Mouse (Mus musculus): Measurements from ENCODE around the gene Rpl18. TPM values are rescaled to one million over a fixed set of nuclear protein-coding genes. Genes with fewer than 3 reads are reported as not detected.
A peak's percentile ranks its signal among the peaks of the same experiment; 100 is the strongest.

The Rpl18 gene
- polyA plus RNA-seq, 1 experiment from 2014 or later = 1,244 TPM

DNA sequence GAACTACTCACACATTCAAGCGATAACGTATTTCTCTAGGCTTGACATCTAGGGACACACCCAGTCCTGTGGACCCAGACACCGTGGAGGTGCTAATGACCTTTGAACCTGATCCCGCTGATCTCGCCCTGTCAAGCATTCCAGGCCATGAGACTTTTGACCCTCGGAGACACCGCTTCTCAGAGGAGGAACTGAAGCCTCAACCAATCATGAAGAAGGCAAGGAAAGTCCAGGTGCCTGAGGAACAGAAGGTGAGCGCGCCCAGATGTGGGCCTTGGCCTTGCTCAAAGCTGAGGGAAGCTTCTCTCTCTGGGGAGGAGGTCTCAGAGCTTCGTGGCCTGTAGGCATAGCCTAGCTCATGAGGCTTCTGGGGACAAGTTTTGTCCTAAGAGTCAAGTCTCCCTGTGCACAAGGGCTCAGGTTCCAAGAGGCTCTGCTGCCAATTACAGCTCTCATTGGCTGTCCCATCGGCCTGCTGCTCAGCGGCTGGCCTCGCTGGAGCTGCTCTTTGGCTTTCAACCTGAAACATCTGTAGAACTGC is 7.0 kb upstream of the Rpl18 start:
- Histone ChIP-seq H3K36me3 (ENCODE audit: control insufficient read depth, insufficient read depth, low read length) (peaks cover 22% of the 10 kb centered on the region; the same call in 1 of the 2 replicates), H3K4me3 (ENCODE audit: low read depth, low read length) (peak overlapping the region; percentile 49), H3K4me2 (ENCODE audit: low read depth, severe bottlenecking) (peak overlapping the region; percentile 72; the same call in 1 of the 2 replicates), H3K27ac (replicated peaks; ENCODE audit: low read depth, low read length) (no peak overlapping the region), H3K9ac (ENCODE audit: low read length) (peak overlapping the region; percentile 35; the same call in 1 of the 2 replicates), H3K9me3 (ENCODE audit: control insufficient read depth, low read length) (no peaks in the 10 kb centered on the region), H3K4me1 (ENCODE audit: control insufficient read depth, insufficient read depth, low read length) (peaks cover 32% of the 10 kb centered on the region), H3K27me3 (ENCODE audit: control insufficient read depth, insufficient read depth, low read length) (no peaks in the 10 kb centered on the region)
- ATAC-seq (ENCODE audit: insufficient number of reproducible peaks, low FRiP score, low TSS enrichment, low read depth) (no peak), DNase-seq (ENCODE audit: low spot score) (peak; percentile 43)
- 28% methylated on average over 13 of the region's 13 CpGs for WGBS

DNA sequence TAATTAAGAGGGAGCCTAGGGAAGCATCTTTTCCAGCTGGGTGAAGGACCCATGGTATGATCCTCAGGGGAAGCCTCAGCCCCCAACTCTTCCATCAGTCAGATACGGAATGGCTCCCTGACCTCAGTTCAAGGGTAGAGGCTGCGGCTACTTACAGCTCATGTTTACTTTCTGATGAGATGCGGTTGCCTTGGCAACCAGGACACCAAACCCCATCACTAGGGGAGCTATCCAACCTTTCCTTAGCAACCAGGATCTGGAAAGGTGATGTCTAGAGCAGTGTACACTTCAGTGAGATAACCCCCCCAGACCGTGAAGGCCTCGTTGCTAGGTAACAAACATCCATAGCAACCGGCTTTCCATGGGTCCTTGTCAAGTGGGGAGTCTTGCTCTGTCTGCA is 6.2 kb upstream of the Rpl18 start:
- Histone ChIP-seq H3K9ac (ENCODE audit: low read length) (no peak overlapping the region), H3K36me3 (ENCODE audit: control insufficient read depth, insufficient read depth, low read length) (peaks cover 23% of the 10 kb centered on the region; the same call in 1 of the 2 replicates), H3K4me3 (ENCODE audit: low read depth, low read length) (no peak overlapping the region), H3K27ac (replicated peaks; ENCODE audit: low read depth, low read length) (no peak overlapping the region), H3K4me1 (ENCODE audit: control insufficient read depth, insufficient read depth, low read length) (peaks cover 27% of the 10 kb centered on the region), H3K9me3 (ENCODE audit: control insufficient read depth, low read length) (no peaks in the 10 kb centered on the region), H3K27me3 (ENCODE audit: control insufficient read depth, insufficient read depth, low read length) (no peaks in the 10 kb centered on the region), H3K4me2 (ENCODE audit: low read depth, severe bottlenecking) (no peak overlapping the region)
- 62% methylated on average over 6 of the region's 6 CpGs for WGBS
- ATAC-seq (ENCODE audit: insufficient number of reproducible peaks, low FRiP score, low TSS enrichment, low read depth) (no peak), DNase-seq (ENCODE audit: low spot score) (peak; percentile 42)

DNA sequence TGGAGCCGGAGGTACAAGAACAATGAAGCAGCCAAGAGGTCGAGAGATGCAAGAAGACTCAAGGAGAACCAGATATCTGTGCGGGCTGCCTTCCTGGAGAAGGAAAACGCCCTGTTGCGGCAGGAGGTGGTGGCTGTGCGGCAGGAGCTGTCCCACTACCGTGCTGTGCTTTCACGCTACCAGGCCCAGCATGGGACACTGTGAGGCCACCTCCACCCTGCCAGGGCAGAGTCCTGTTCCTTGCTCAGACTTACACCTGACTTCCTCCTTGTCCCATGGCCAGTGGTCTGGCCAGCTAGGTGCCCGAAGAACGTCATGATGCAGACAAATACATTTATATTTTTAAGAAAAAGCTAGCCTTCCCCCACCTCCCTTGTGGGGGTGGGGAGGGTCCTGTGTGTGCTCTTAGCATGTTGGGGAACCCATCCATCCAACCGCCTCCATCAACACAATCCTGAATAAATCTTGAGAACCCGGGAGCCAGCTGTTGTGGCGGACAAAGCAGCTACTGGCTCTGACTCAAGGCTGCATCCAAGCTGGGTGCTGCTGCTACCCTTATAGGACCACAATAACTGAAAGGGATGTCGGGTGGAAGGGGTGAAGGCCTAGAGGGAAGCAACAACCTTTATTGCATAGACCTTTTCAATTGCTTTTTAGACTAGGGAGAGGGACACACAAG is 5.4 kb upstream of the Rpl18 start:
- ATAC-seq (ENCODE audit: insufficient number of reproducible peaks, low FRiP score, low TSS enrichment, low read depth) = no peak
- no peak overlapping the region for H3K27ac ChIP-seq (replicated peaks; ENCODE audit: low read depth, low read length)
- no peak overlapping the region for H3K4me2 ChIP-seq (ENCODE audit: low read depth, severe bottlenecking)
- DNase-seq (ENCODE audit: low spot score) = no peak
- 79% methylated on average over 14 of the region's 14 CpGs for WGBS
- H3K4me1 ChIP-seq (ENCODE audit: control insufficient read depth, insufficient read depth, low read length) = peaks cover 31% of the 10 kb centered on the region
- H3K9ac ChIP-seq (ENCODE audit: low read length) = no peak overlapping the region
- no peak overlapping the region for H3K4me3 ChIP-seq (ENCODE audit: low read depth, low read length)
- H3K27me3 ChIP-seq (ENCODE audit: control insufficient read depth, insufficient read depth, low read length) = no peaks in the 10 kb centered on the region
- no peaks in the 10 kb centered on the region for H3K9me3 ChIP-seq (ENCODE audit: control insufficient read depth, low read length)
- H3K36me3 ChIP-seq (ENCODE audit: control insufficient read depth, insufficient read depth, low read length) = peaks cover 23% of the 10 kb centered on the region; the same call in 1 of the 2 replicates

DNA sequence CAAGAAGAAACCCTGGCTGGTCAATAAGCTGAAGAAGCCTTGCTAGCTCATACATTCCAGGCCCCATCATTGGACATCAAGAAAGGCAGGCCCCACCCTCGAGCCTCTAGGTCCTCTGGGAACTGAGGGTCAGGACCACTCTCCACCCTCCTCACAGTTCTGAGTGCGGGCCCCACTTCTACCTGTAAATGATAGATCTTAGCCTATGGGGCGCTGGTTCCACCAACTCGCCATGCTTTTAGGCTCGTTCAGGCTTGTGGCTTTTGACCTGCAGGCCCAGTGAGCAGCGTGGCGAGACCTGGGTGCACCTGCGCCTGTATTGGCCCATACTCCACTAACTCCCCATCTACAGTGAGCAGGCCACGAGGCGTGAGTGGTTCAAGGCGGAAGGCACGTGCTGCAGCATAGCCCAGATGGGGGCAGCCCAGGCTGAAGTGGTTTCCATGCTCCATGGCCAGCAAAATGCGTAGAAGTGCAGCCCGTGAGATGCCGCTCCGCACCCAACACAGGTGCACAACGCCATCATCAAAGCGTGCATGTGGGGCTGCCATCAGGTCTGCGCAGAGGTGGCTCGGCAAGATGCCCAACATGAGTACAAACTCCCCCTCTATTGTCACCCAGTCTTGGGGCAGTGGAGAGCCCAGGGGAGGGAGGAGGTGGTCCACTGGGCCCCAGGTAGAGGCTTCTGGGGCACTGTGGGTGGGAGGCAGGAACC is 4.6 kb upstream of the Rpl18 start:
- no peaks in the 10 kb centered on the region for H3K27me3 ChIP-seq (ENCODE audit: control insufficient read depth, insufficient read depth, low read length)
- ATAC-seq (ENCODE audit: insufficient number of reproducible peaks, low FRiP score, low TSS enrichment, low read depth) = no peak
- WGBS = 94% methylated on average over 20 of the region's 20 CpGs
- H3K4me2 ChIP-seq (ENCODE audit: low read depth, severe bottlenecking) = no peak overlapping the region
- H3K36me3 ChIP-seq (ENCODE audit: control insufficient read depth, insufficient read depth, low read length) = peaks cover 23% of the 10 kb centered on the region; the same call in 1 of the 2 replicates
- DNase-seq (ENCODE audit: low spot score) = no peak
- no peak overlapping the region for H3K27ac ChIP-seq (replicated peaks; ENCODE audit: low read depth, low read length)
- H3K9me3 ChIP-seq (ENCODE audit: control insufficient read depth, low read length) = no peaks in the 10 kb centered on the region
- H3K4me1 ChIP-seq (ENCODE audit: control insufficient read depth, insufficient read depth, low read length) = peaks cover 30% of the 10 kb centered on the region
- H3K9ac ChIP-seq (ENCODE audit: low read length) = no peak overlapping the region
- 0 out of 2 replicates have a peak overlapping the region, but pooled peaks have one; percentile 1 for H3K4me3 ChIP-seq (ENCODE audit: low read depth, low read length)

DNA sequence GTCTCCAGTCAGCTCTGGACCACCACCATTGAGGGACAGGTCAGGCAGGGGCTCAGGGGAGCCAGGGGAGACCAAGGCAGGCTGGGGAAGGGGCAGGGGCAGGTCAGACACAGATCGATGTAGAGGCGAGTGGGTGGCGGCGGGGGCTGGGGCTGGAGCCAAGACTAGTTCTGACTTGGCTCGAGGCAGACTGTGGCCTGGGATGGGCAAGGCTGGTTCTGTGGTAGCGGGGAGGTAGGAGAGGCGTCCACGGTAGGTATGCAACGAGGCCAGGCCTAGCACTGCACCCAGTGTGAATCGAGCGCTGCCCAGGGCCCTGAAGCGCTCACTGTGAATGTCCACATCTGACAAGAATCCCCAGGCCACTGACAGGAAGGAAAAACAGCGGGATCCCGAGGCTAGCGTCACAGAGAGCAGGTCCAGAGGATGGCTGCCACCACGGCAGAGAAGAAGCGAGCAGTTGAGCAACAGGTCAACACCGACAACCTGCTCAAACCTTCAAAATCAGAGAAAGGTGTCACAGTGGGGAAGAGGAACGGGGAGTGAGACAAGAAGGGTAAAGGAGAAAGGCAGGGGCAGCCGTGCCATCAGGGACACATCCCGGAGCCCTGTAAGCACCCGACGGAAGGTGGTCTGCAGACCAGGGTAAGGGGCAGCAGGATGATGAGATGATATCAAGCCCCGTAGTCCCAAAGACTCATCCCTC is 3.8 kb upstream of the Rpl18 start:
- Histone ChIP-seq H3K27me3 (ENCODE audit: control insufficient read depth, insufficient read depth, low read length) (no peaks in the 10 kb centered on the region), H3K36me3 (ENCODE audit: control insufficient read depth, insufficient read depth, low read length) (peaks cover 23% of the 10 kb centered on the region; the same call in 1 of the 2 replicates), H3K4me1 (ENCODE audit: control insufficient read depth, insufficient read depth, low read length) (peaks cover 36% of the 10 kb centered on the region), H3K9ac (ENCODE audit: low read length) (no peak overlapping the region), H3K4me3 (ENCODE audit: low read depth, low read length) (no peak overlapping the region), H3K9me3 (ENCODE audit: control insufficient read depth, low read length) (no peaks in the 10 kb centered on the region), H3K4me2 (ENCODE audit: low read depth, severe bottlenecking) (no peak overlapping the region), H3K27ac (replicated peaks; ENCODE audit: low read depth, low read length) (no peak overlapping the region)
- WGBS = 94% methylated on average over 24 of the region's 24 CpGs
- ATAC-seq (ENCODE audit: insufficient number of reproducible peaks, low FRiP score, low TSS enrichment, low read depth) (no peak), DNase-seq (ENCODE audit: low spot score) (no peak)

DNA sequence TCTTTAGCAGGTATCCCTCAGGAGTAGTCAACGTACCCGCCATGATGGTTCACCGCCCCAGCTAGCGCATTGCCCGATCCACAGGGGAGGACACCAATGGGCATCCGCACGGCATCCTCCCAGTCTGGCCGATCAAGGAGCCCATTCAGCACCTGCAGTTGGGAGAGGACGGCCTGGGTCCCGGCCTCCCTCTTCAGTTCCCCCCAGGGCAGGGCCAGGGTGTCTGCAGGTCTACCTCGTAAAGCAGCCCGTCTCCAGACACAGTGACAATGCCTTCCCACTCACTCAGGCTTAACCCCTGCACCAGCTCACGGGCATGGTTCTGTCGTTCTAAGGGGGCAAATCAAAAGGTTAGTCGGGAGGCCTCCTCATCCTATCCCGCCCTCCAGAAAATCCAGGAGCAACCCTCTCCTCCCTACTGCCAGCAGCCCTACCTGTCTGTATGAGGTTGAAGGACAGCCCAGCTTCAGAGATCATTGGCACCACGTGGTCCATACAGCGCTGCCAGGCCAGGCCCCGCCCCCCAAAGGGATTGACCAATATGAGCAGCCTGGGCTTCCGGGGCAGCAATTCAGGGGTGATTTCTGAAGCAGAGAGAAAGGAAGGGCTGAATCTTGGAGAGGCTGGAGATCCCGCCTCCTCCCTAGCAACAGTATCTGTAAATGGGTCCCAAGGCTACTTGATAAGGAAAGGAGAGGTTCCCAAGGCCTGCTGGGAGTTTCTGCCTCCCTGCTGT is 3.1 kb upstream of the Rpl18 start:
- ATAC-seq (ENCODE audit: insufficient number of reproducible peaks, low FRiP score, low TSS enrichment, low read depth) (no peak), DNase-seq (ENCODE audit: low spot score) (no peak)
- H3K9ac ChIP-seq (ENCODE audit: low read length) = no peak overlapping the region
- WGBS = 86% methylated on average over 21 of the region's 21 CpGs
- H3K4me3 ChIP-seq (ENCODE audit: low read depth, low read length) = no peak overlapping the region
- peaks cover 23% of the 10 kb centered on the region; the same call in 1 of the 2 replicates for H3K36me3 ChIP-seq (ENCODE audit: control insufficient read depth, insufficient read depth, low read length)
- H3K27me3 ChIP-seq (ENCODE audit: control insufficient read depth, insufficient read depth, low read length) = no peaks in the 10 kb centered on the region
- H3K4me2 ChIP-seq (ENCODE audit: low read depth, severe bottlenecking) = no peak overlapping the region
- no peak overlapping the region for H3K27ac ChIP-seq (replicated peaks; ENCODE audit: low read depth, low read length)
- H3K4me1 ChIP-seq (ENCODE audit: control insufficient read depth, insufficient read depth, low read length) = peaks cover 38% of the 10 kb centered on the region
- no peaks in the 10 kb centered on the region for H3K9me3 ChIP-seq (ENCODE audit: control insufficient read depth, low read length)

DNA sequence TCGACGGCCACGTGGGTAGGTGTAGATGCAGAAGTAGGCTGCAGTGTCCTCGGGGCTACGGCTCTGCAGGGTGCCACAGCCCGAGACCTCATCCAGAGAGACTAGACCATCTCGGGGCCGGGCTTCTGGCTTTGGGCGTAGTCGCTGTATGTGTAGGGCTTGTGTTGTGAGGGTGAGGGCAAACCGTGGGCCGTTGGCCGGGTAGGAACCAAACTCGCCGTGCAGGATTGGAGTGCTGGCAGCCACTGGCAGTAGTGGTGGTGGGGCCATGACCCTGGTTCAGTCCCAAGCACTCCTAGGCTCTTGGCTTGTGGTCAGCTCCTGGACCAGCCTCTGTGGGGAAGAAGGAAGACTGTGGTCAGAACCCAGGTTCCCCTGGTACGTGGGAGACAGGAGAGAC is 1.9 kb upstream of the Rpl18 start:
- no peaks in the 10 kb centered on the region for H3K9me3 ChIP-seq (ENCODE audit: control insufficient read depth, low read length)
- ATAC-seq (ENCODE audit: insufficient number of reproducible peaks, low FRiP score, low TSS enrichment, low read depth) (no peak), DNase-seq (ENCODE audit: low spot score) (no peak)
- peaks cover 23% of the 10 kb centered on the region; the same call in 1 of the 2 replicates for H3K36me3 ChIP-seq (ENCODE audit: control insufficient read depth, insufficient read depth, low read length)
- H3K4me2 ChIP-seq (ENCODE audit: low read depth, severe bottlenecking) = no peak overlapping the region
- H3K9ac ChIP-seq (ENCODE audit: low read length) = no peak overlapping the region
- peaks cover 29% of the 10 kb centered on the region for H3K4me1 ChIP-seq (ENCODE audit: control insufficient read depth, insufficient read depth, low read length)
- WGBS = 95% methylated on average over 16 of the region's 16 CpGs
- H3K4me3 ChIP-seq (ENCODE audit: low read depth, low read length) = no peak overlapping the region
- H3K27me3 ChIP-seq (ENCODE audit: control insufficient read depth, insufficient read depth, low read length) = no peaks in the 10 kb centered on the region
- no peak overlapping the region for H3K27ac ChIP-seq (replicated peaks; ENCODE audit: low read depth, low read length)
